Mouse (Mus musculus): ENCODE measurements around the gene Cox8a. TPM values are rescaled to one million over a fixed set of nuclear protein-coding genes. Genes with fewer than 3 reads are reported as not detected.
A peak's percentile ranks its signal among the peaks of the same experiment; 100 is the strongest.

The Cox8a gene
- polyA plus RNA-seq, 1 experiment from 2014 or later: 1,294 TPM

GRCm38 (mm10) chr19:7191639-7192038 is 25.8 kb downstream of the Cox8a start:
- Histone ChIP-seq H3K9me3 (no peaks in the 10 kb centered on the region), H3K36me3 (no peaks in the 10 kb centered on the region), H3K4me3 (no peak overlapping the region), H3K27me3 (ENCODE audit: insufficient read depth, poor library complexity, severe bottlenecking) (peaks cover 79% of the 10 kb centered on the region), H3K4me1 (peaks cover 30% of the 10 kb centered on the region), H3K27ac (no peak overlapping the region)
- WGBS: 46% methylated on average over 6 of the region's 6 CpGs
- DNase-seq (ENCODE audit: low spot score): no peak

GRCm38 (mm10) chr19:7190986-7191385 is 26.4 kb downstream of the Cox8a start:
- no peaks in the 10 kb centered on the region for H3K36me3 ChIP-seq
- no peaks in the 10 kb centered on the region for H3K9me3 ChIP-seq
- H3K27me3 ChIP-seq (ENCODE audit: insufficient read depth, poor library complexity, severe bottlenecking): peaks cover 86% of the 10 kb centered on the region
- peaks cover 29% of the 10 kb centered on the region for H3K4me1 ChIP-seq
- H3K27ac ChIP-seq: no peak overlapping the region
- DNase-seq (ENCODE audit: low spot score): no peak
- no peak overlapping the region for H3K4me3 ChIP-seq
- WGBS: 77% methylated on average over 5 of the region's 5 CpGs

DNA sequence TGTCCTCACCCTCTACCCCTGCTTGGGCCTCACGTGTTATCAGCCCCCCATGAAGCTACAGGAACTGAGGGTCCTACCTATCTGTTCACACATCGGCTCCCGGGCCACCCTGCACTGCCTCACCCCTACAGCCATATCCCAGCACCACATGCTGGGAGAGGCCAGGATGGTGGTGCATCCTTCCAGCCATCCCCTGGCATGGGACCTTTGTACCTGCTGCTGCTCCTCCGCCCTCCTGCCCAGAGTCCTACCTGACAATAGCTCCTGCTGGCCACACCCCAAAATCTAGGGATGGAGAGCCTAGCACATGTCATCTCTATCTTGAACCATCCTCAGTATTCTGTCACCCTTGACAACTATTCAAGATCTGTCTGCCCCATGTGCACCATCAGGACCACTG is 28.4 kb downstream of the Cox8a start:
- H3K4me1 ChIP-seq: peaks cover 33% of the 10 kb centered on the region
- DNase-seq (ENCODE audit: low spot score): no peak
- no peaks in the 10 kb centered on the region for H3K36me3 ChIP-seq
- WGBS: 51% methylated on average over 4 of the region's 4 CpGs
- H3K27ac ChIP-seq: no peak overlapping the region
- no peak overlapping the region for H3K4me3 ChIP-seq
- peaks cover 95% of the 10 kb centered on the region for H3K27me3 ChIP-seq (ENCODE audit: insufficient read depth, poor library complexity, severe bottlenecking)
- H3K9me3 ChIP-seq: no peaks in the 10 kb centered on the region

DNA sequence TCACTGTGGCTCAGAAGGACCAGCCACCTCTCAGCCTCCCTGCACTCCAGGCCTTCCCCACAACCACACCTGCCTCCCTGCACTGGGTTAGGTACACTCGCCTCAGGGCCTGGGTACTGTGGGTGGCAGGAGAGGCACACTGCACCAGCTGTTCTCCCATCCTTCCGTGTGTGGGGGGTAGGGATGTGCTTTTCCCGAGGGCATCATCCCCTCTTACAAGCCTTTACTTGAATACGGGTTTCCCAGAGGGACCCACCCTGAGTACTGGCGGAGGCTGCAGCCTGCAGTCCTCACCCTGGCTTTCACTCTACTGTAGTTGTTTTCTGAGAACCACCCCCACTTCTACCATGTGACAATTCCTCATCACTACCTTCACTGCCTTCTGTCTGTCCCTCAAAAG is 30.3 kb downstream of the Cox8a start:
- Histone ChIP-seq H3K27ac (peak overlapping the region; percentile 24), H3K4me3 (no peak overlapping the region), H3K9me3 (no peaks in the 10 kb centered on the region)

GRCm38 (mm10) chr19:7185715-7186291 is 31.6 kb downstream of the Cox8a start:
- no peaks in the 10 kb centered on the region for H3K9me3 ChIP-seq
- no peak overlapping the region for H3K4me3 ChIP-seq
- peaks cover 47% of the 10 kb centered on the region for H3K4me1 ChIP-seq
- peak overlapping the region; percentile 11; the same call in 1 of the 2 replicates for H3K27ac ChIP-seq
- H3K27me3 ChIP-seq (ENCODE audit: insufficient read depth, poor library complexity, severe bottlenecking): peaks cover 95% of the 10 kb centered on the region
- WGBS: 14% methylated on average over 18 of the region's 18 CpGs
- H3K36me3 ChIP-seq: no peaks in the 10 kb centered on the region
- DNase-seq (ENCODE audit: low spot score): no peak

More for the DNA sequence above, 30.3 kb downstream of the Cox8a start:
- Histone ChIP-seq H3K4me1 (peaks cover 45% of the 10 kb centered on the region), H3K36me3 (no peaks in the 10 kb centered on the region), H3K27me3 (ENCODE audit: insufficient read depth, poor library complexity, severe bottlenecking) (peaks cover 95% of the 10 kb centered on the region)
- 57% methylated on average over 5 of the region's 5 CpGs for whole genome bisulfite sequencing
- DNase-seq (ENCODE audit: low spot score): no peak

GRCm38 (mm10) chr19:7185059-7185458 is 32.4 kb downstream of the Cox8a start:
- H3K36me3 ChIP-seq: no peaks in the 10 kb centered on the region
- H3K27me3 ChIP-seq (ENCODE audit: insufficient read depth, poor library complexity, severe bottlenecking): peaks cover 98% of the 10 kb centered on the region
- peaks cover 49% of the 10 kb centered on the region for H3K4me1 ChIP-seq
- no peak for DNase-seq (ENCODE audit: low spot score)
- H3K4me3 ChIP-seq: no peak overlapping the region
- H3K9me3 ChIP-seq: no peaks in the 10 kb centered on the region
- WGBS: 48% methylated on average over 4 of the region's 4 CpGs
- H3K27ac ChIP-seq: no peak overlapping the region; the same call in 1 of the 2 replicates

DNA sequence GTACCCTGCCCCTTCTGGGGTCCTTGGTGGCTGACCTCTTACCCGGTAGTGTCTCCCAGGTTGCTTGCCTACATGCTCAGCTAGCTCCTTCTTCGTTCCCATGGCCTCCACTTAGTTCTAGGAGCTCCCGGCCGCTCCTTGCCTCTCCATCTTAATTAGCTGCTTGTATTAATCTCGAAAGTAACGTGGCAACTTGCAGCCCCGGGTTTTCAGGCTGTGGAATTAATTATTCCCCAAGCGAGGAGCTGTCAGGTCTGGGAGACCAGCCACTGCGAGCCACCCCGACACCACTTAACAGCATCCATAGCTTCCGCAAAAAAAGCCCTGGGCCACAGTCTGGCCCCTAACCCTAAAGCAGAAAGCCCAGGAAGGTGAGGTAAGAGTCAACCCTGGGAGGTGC is 34.0 kb downstream of the Cox8a start:
- Histone ChIP-seq H3K4me3 (no peak overlapping the region), H3K36me3 (no peaks in the 10 kb centered on the region), H3K4me1 (peaks cover 53% of the 10 kb centered on the region), H3K9me3 (no peaks in the 10 kb centered on the region), H3K27ac (no peak overlapping the region), H3K27me3 (ENCODE audit: insufficient read depth, poor library complexity, severe bottlenecking) (peaks cover 98% of the 10 kb centered on the region)
- no peak for DNase-seq (ENCODE audit: low spot score)
- WGBS: 48% methylated on average over 11 of the region's 11 CpGs

- Histone ChIP-seq H3K4me1 (peaks cover 53% of the 10 kb centered on the region), H3K27me3 (ENCODE audit: insufficient read depth, poor library complexity, severe bottlenecking) (peaks cover 97% of the 10 kb centered on the region), H3K9me3 (no peaks in the 10 kb centered on the region), H3K36me3 (no peaks in the 10 kb centered on the region), H3K4me3 (peak overlapping the region; percentile 36), H3K27ac (peak overlapping the region; percentile 62)
- no peak for DNase-seq (ENCODE audit: low spot score)
- 7% methylated on average over 23 of the region's 23 CpGs for WGBS
These were observed 35.0 kb downstream of the Cox8a start for GRCm38 (mm10) chr19:7182273-7182949.

DNA sequence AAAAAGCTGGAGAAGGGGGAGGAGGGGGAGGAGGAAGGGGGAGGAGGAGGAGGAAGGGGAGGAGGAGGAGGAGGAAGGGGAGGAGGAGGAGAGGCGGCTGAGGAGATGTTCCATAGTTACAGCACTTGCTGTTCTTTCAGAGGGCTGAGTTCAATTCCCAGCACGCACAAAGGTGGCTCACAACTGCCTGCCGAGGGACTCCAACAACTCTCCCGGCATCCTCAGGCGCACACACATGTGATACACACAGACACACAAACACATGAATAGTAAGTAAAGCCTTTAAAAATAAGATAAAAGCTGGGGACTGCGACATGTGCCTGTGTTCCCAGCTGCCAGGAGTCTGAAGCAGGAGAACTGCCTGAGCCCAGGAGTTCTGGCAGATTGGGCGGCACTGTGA is 35.9 kb downstream of the Cox8a start:
- Histone ChIP-seq H3K36me3 (no peaks in the 10 kb centered on the region), H3K27ac (no peak overlapping the region), H3K27me3 (ENCODE audit: insufficient read depth, poor library complexity, severe bottlenecking) (peaks cover 92% of the 10 kb centered on the region), H3K9me3 (no peaks in the 10 kb centered on the region), H3K4me3 (no peak overlapping the region), H3K4me1 (peaks cover 53% of the 10 kb centered on the region)
- WGBS: 66% methylated on average over 7 of the region's 7 CpGs
- DNase-seq (ENCODE audit: low spot score): no peak

DNA sequence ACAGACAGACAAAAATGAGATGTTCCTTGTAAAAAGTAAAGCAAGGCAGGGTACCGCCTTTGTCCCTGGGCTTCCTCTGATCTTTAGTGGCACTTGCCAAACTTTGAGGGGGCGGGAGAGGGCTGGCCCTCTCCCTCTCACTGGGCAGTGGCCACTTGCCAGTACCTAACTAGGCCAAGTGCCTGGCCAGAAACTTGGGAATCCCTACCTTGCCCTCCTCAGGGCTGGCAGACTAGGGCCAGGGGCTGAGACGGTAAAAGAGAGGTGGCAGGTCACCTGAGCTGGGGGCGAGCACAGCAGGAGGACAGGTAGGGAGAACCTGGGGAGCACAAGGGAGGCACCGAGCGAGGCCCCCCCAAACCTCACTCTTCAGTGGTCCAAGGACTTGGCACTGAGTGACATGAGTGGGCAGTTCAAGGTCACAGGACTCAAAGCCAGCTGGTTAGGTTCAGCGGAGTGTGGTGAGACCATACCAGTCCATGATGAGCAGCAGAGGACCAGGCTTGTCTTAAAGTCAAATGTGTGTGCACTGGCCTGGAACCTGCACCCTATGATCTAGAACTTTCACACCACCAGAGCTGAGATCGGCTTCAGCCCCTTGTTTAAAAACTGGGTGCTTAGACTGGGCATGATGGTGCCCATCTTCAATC is 36.5 kb downstream of the Cox8a start:
- no peaks in the 10 kb centered on the region for H3K9me3 ChIP-seq
- no peaks in the 10 kb centered on the region for H3K36me3 ChIP-seq
- H3K27me3 ChIP-seq (ENCODE audit: insufficient read depth, poor library complexity, severe bottlenecking): peaks cover 92% of the 10 kb centered on the region
- H3K27ac ChIP-seq: no peak overlapping the region
- DNase-seq (ENCODE audit: low spot score): no peak
- H3K4me1 ChIP-seq: peaks cover 53% of the 10 kb centered on the region
- 78% methylated on average over 8 of the region's 8 CpGs for WGBS
- H3K4me3 ChIP-seq: no peak overlapping the region

DNA sequence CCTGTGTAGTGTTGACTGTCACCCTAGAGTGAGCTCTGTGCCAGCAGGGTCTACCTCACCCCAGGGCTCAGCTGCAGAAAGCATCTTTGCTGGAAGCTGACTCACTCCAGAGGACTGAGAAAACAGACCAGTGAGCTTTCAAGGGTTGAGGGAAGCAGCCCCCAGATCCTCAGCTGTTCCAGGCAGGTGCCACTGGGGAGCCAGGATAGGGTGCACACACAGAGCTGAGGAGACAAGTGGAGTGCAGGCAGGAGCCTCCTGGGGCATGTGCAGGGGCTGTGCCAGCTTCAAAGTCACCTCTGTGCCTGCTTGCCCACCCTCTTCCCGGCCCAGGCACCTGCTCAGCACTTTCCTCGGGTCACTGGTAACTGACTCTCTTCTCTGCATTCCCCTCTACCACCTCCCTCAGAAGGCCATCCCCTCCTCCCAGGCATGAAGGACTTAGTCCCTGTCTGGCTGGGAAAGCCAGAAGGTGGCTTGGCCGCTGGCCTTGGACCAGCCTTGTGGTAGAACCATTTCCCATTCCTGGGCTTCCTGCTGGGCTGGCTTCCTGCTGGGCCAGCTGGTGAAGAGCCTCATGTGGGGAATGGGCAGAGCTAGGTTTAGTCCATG is 38.5 kb downstream of the Cox8a start:
- no peaks in the 10 kb centered on the region for H3K9me3 ChIP-seq
- peaks cover 45% of the 10 kb centered on the region for H3K4me1 ChIP-seq
- no peak overlapping the region for H3K4me3 ChIP-seq
- no peak for DNase-seq (ENCODE audit: low spot score)
- H3K27ac ChIP-seq: no peak overlapping the region
- 31% methylated on average over 3 of the region's 3 CpGs for WGBS
- H3K27me3 ChIP-seq (ENCODE audit: insufficient read depth, poor library complexity, severe bottlenecking): peaks cover 82% of the 10 kb centered on the region
- no peaks in the 10 kb centered on the region for H3K36me3 ChIP-seq

GRCm38 (mm10) chr19:7177804-7178511 is 39.5 kb downstream of the Cox8a start:
- no peak overlapping the region for H3K4me3 ChIP-seq
- H3K27me3 ChIP-seq (ENCODE audit: insufficient read depth, poor library complexity, severe bottlenecking): peaks cover 78% of the 10 kb centered on the region
- H3K4me1 ChIP-seq: peaks cover 44% of the 10 kb centered on the region
- H3K9me3 ChIP-seq: no peaks in the 10 kb centered on the region
- no peak for DNase-seq (ENCODE audit: low spot score)
- 38% methylated on average over 13 of the region's 13 CpGs for WGBS
- H3K36me3 ChIP-seq: no peaks in the 10 kb centered on the region
- 0 out of 2 replicates have a peak overlapping the region, but pooled peaks have one; percentile 36 for H3K27ac ChIP-seq
